Mouse (Mus musculus) NIH3T3 (cell line): Measurements from ENCODE around the gene Tinagl1.

Source experiments
- DNase-seq: peaks from one replicate; pipeline ENCODE4 v3.0.0-alpha.2; 2012; ENCODE audit warnings: low read depth

The Tinagl1 gene

DNA sequence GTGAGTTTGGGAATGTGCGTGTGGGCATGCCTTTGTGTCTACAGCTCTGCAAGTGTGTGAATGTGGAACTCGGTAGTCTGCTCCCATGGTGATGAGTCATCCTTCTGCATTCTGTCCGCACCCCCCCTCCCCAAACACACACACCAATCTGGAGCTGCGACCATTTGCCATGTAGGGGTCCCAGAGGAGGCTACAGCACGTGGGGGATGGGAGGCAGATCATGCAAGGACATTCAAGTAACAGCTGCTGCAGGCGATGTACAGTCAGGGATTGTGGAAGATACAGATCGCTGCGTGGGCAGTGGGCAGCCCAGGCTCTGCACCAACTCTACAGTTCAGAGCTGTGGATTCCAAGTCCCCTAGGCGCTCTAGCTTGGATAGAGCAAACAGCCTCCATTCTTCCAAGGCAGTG is 33.9 kb downstream of the Tinagl1 start:
- peak; percentile 55 for DNase-seq

DNA sequence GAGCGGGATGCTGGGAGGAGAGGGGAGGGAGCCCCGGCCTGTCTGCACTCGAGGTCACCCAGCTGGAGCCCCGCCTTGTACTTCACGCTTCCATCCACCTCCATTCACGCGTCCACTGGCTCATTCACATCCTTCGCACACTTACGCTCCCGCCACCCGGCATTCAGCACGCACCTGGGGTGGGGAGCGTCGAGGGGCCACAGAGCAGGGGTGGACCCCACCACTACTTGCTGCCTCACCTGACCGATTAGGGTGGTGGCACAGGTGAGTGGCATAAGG is 35.8 kb downstream of the Tinagl1 start, which contains the start of gene Hcrtr1:
Gene Hcrtr1 (minus strand): TSS at position 146 of the 279 bp plus-strand sequence.
- no peak for DNase-seq

DNA sequence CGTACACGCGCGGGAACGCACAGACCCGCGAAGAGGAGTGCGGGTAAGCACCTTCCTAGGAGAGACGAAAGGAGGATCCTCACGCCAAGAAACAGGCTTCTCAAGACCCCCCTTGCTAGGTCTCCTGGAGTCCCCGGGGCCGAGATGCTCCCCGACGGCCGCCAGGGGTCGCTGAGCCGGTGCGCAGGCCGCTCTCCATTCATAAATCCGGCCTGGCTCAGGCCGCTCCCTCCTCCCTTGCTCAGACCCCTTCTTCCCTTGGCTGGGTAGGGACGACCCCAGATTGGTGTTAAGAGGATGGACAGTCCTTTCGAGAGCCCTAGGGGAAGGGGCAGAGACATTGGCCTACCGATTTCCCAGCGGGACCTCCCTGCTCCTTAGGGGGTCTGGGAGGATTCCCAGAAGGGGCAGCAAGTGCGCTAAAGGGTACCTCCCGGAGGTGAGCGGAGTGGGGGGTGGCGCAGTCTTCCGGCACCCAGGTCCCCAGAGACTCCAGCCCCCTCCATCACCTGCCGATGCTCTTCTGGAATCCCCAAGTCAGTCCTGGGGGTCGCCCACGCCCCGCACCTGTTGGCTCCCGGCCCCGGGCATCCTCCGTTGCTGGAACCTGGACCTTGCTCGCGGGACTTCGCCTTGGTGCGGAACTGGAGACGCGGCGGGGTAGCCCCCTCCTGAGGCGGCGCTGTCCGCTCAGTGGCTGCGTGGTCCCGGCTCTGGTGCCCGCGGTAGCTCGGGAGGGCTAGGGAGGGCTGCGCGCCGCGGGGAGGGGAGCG is 36.3 kb downstream of the Tinagl1 start:
- peak; percentile 90 for DNase-seq

DNA sequence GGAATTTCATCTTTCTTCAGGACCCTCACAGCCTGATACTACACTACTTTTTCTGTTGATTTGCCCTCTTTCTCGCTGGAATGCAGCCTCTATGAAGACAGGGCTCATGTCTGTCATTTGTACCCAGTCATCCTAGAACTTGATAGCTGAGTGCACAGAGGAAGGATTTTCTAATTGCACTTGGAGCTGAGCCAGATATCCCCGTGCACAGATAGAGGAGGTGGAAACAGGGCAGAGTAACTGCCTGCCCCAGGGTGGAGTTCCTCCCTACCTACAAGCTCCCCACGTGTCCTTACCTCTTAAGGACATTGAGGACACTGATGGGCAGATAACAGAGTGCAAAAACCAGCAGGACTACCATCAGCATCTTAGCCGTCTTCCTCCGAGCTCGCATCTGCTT is 41.5 kb downstream of the Tinagl1 start:
- DNase-seq, result no peak

GRCm38 (mm10) chr4:130131448-130132105 is 43.3 kb downstream of the Tinagl1 start:
- DNase-seq, result peak; percentile 70

DNA sequence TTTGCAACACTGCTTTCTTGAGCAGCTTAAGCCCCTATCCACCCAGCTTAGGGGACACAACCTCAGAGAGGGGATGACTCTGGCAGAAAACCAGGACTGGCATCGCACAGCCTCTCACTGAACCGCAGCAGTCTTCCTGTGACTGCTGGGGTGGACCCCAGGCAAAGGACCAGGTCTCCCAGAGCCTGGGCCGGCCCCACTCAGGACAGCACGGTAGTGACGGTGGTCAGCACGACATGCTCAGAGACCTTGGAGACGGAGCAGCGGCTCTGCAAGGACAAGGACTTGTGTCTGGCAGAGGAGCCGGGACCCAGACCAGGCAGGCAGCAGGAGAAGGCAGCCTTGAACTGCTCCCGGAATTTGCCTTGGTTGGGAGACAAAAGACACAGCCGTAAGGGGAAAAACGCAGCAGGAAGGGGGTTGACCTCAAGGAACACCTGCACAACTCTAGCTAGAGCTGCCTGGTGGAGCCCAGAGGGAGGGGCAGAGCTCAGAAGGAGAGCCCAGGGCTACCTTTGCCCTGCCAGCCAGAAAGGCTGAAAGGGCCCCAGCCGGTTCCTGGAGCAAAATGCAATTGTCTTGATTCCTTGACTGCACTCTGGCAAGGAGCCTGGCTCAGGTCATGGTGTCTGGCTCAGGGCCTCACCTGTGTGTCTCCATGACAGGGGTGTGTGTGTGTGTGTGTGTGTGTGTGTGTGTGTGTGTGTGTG is 44.1 kb downstream of the Tinagl1 start:
- DNase-seq, result no peak

DNA sequence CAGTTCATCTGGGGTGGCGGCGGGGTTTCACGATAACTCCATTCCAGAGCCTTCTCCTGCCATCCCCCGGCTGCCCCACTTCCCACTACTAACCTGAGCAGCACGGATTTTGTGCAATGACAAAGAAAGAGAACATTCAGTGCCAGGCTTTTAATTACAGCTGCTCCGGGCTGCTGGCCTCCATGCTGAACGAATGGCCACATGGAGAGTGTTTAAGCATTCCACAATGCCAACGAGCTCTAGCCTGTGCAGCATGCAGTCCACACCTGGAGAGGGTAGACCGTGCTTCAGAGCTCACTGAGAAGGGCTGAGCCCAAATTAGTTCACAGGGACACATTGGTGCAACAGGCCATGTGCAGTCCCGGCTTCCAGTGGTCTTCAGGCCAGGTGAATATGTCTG is 44.8 kb downstream of the Tinagl1 start:
- DNase-seq, result no peak

DNA sequence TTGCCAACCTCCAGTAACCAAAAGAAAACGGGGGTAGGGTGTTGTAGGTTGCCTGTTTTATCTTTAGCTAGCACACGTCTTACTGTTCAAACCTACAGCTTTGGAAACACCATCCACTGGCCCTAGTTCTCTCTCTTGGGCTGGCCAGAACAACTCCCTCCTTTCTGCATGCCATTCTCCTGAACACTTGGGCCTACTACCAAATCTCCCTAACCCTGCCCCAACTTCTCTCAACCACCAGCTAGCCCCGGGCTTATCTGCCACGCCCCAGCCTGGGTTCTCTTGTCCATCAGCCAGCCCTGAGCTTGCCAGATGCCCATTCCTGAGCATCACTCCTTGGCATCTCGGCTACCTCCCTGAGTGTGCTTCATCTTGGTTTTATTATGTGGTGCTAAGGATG is 46.0 kb downstream of the Tinagl1 start:
- peak; percentile 63 for DNase-seq

DNA sequence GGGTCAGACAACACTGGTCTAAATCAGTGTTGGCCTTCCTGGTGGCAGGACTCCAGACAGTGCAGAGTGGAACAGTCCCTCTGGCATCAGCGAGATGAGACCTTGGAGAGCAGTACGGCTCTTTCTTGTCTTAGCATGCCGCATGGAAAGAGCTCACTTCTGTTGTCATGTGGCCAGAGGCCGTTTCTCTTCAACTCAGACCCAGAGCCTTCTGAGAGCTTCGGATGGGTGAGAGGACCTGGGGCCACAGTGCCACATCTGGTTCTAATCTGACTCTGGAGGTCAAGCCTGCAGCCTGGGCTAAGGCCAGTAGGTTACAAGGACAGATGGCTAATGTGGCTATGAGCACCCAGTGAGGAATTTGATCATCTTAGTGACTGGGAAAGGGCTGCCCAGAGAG is 49.0 kb downstream of the Tinagl1 start:
- DNase-seq, result peak; percentile 57

- peak; percentile 58 for DNase-seq
These were observed 49.8 kb downstream of the Tinagl1 start for GRCm38 (mm10) chr4:130125164-130125563.

DNA sequence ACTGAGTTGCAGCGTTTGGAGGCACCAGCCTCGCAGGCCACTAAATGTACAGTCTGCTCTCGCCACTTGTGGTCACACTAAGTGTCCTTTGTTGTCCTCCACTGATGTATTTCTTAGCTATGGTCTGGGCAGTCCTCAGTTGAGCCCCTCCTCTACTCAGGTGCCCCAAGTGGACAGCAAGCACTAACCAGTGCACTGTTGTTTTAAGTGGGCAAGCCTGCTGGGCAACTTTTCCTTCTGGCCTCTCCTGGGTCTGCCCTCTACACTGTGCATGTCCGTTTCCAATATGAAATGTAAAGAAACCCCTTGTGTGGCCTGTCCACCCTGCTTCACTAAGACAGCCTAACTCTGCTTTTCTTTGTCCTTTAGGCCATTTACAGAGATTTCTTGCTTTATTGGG is 50.8 kb downstream of the Tinagl1 start:
- no peak for DNase-seq

GRCm38 (mm10) chr4:130123020-130123419 is 51.9 kb downstream of the Tinagl1 start:
- DNase-seq, result peak; percentile 90

DNA sequence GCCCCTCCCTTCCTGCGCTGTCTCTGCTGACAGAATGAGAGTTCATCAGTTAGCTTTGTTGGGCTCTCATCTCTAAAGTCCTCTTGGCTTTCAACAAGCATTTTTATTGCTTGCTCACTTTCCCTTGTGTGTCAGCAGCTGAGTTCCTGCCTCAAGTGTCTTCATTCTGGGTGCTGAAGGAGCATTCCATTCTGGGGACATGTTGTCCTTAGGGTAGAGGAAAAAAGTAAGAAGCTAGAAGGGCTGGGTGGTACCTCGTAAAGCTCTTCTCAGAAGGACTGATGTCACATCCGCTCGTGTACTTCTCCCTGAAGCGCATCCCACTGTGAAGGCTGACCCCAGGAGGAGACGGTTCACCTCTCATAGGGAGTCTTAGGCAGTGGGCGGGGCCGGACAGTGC is 53.4 kb downstream of the Tinagl1 start:
- no peak for DNase-seq

DNA sequence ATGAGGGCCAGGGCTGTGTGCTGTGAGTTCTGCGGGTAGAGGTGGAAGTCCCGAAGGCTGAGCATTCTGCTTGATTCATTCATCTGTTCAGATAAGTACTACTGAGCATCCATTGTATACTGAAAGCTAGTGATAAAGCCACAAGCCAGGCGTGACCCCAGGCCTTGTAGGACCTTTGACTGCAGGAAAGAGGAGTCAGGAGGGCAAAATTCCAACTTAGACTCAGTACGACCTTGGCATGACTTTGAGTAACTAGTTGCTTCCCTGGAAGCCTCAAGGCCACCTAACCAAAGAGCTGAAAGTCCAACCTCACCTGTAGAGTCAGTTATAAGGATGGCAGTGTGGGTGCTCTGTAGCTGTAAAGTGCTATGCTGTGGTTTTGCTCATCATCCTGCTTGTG is 54.2 kb downstream of the Tinagl1 start:
- no peak for DNase-seq
